Mouse (Mus musculus): ENCODE data around the gene Dbn1.

- TF ChIP-seq CTCF (IDR thresholded peaks at IDR 0.05; ENCODE audit: borderline replicate concordance, insufficient read depth, low read depth, low read length) (no peak), POLR2A (IDR thresholded peaks at IDR 0.05; ENCODE audit: borderline replicate concordance, insufficient read depth, low read length) (no peak)
These were observed 14.5 kb upstream of the Dbn1 start for GRCm38 (mm10) chr13:55502405-55502804.

Data from cerebellum, adult 2 months (tissue).